Mouse (Mus musculus): ENCODE data around the gene Igf2bp3. TPM values are rescaled to one million over a fixed set of nuclear protein-coding genes. Genes with fewer than 3 reads are reported as not detected.
A peak's percentile ranks its signal among the peaks of the same experiment; 100 is the strongest.

Gene Igf2bp3
- polyA plus RNA-seq, 1 experiment from 2014 or later: 15.5 TPM

- H3K9ac ChIP-seq (ENCODE audit: low read depth, low read length): no peak overlapping the region
- no peak for ATAC-seq
- peaks cover 3% of the 10 kb centered on the region; the same call in 1 of the 2 replicates for H3K4me1 ChIP-seq (ENCODE audit: control insufficient read depth, insufficient read depth, low read depth, low read length)
- WGBS: 7% methylated on average over 7 of the region's 7 CpGs
- H3K36me3 ChIP-seq (ENCODE audit: control insufficient read depth, insufficient read depth, low read length): no peaks in the 10 kb centered on the region
- H3K9me3 ChIP-seq (ENCODE audit: control insufficient read depth, low read length): no peaks in the 10 kb centered on the region
- H3K4me3 ChIP-seq (ENCODE audit: low read length): no peak overlapping the region
- peaks cover 3% of the 10 kb centered on the region; the same call in 1 of the 2 replicates for H3K27me3 ChIP-seq (replicated peaks; ENCODE audit: control insufficient read depth, insufficient read depth, low read length)
- H3K27ac ChIP-seq (ENCODE audit: low read depth, low read length): no peak overlapping the region
- no peak overlapping the region for H3K4me2 ChIP-seq (ENCODE audit: low read length)
Measured at GRCm38 (mm10) chr6:49221906-49222305, 7.1 kb upstream of the Igf2bp3 start.

GRCm38 (mm10) chr6:49219920-49220604 lies 5.3 kb upstream of the Igf2bp3 start:
- H3K36me3 ChIP-seq (ENCODE audit: control insufficient read depth, insufficient read depth, low read length): no peaks in the 10 kb centered on the region
- WGBS: 2% methylated on average over 16 of the region's 16 CpGs
- no peak overlapping the region for H3K9ac ChIP-seq (ENCODE audit: low read depth, low read length)
- H3K27me3 ChIP-seq (replicated peaks; ENCODE audit: control insufficient read depth, insufficient read depth, low read length): peaks cover 3% of the 10 kb centered on the region; the same call in 1 of the 2 replicates
- peak overlapping the region; percentile 21 for H3K4me2 ChIP-seq (ENCODE audit: low read length)
- H3K9me3 ChIP-seq (ENCODE audit: control insufficient read depth, low read length): no peaks in the 10 kb centered on the region
- no peak for ATAC-seq
- H3K27ac ChIP-seq (ENCODE audit: low read depth, low read length): no peak overlapping the region
- H3K4me1 ChIP-seq (ENCODE audit: control insufficient read depth, insufficient read depth, low read depth, low read length): peaks cover 3% of the 10 kb centered on the region; the same call in 1 of the 2 replicates
- H3K4me3 ChIP-seq (ENCODE audit: low read length): no peak overlapping the region

GRCm38 (mm10) chr6:49219001-49219560 lies 4.3 kb upstream of the Igf2bp3 start:
- no peak for ATAC-seq
- H3K4me1 ChIP-seq (ENCODE audit: control insufficient read depth, insufficient read depth, low read depth, low read length): peaks cover 3% of the 10 kb centered on the region; the same call in 1 of the 2 replicates
- H3K4me2 ChIP-seq (ENCODE audit: low read length): no peak overlapping the region
- no peak overlapping the region for H3K9ac ChIP-seq (ENCODE audit: low read depth, low read length)
- H3K4me3 ChIP-seq (ENCODE audit: low read length): no peak overlapping the region
- H3K36me3 ChIP-seq (ENCODE audit: control insufficient read depth, insufficient read depth, low read length): no peaks in the 10 kb centered on the region
- H3K27ac ChIP-seq (ENCODE audit: low read depth, low read length): no peak overlapping the region
- 16% methylated on average over 4 of the region's 4 CpGs for WGBS
- H3K9me3 ChIP-seq (ENCODE audit: control insufficient read depth, low read length): no peaks in the 10 kb centered on the region
- peaks cover 3% of the 10 kb centered on the region; the same call in 1 of the 2 replicates for H3K27me3 ChIP-seq (replicated peaks; ENCODE audit: control insufficient read depth, insufficient read depth, low read length)

- Histone ChIP-seq H3K9me3 (ENCODE audit: control insufficient read depth, low read length) (no peaks in the 10 kb centered on the region), H3K4me1 (ENCODE audit: control insufficient read depth, insufficient read depth, low read depth, low read length) (peaks cover 4% of the 10 kb centered on the region; the same call in 1 of the 2 replicates), H3K4me2 (ENCODE audit: low read length) (peak overlapping the region; percentile 87), H3K4me3 (ENCODE audit: low read length) (peak overlapping the region; percentile 60), H3K27me3 (replicated peaks; ENCODE audit: control insufficient read depth, insufficient read depth, low read length) (peaks cover 3% of the 10 kb centered on the region; the same call in 1 of the 2 replicates), H3K9ac (ENCODE audit: low read depth, low read length) (no peak overlapping the region), H3K36me3 (ENCODE audit: control insufficient read depth, insufficient read depth, low read length) (no peaks in the 10 kb centered on the region), H3K27ac (ENCODE audit: low read depth, low read length) (no peak overlapping the region)
- ATAC-seq: no peak
- under 1% methylated on average over 31 of the region's 31 CpGs for WGBS
Measured at GRCm38 (mm10) chr6:49218275-49218802, 3.6 kb upstream of the Igf2bp3 start.

GRCm38 (mm10) chr6:49217581-49218274 lies 3.0 kb upstream of the Igf2bp3 start:
- Histone ChIP-seq H3K4me1 (ENCODE audit: control insufficient read depth, insufficient read depth, low read depth, low read length) (peaks cover 10% of the 10 kb centered on the region), H3K9ac (ENCODE audit: low read depth, low read length) (peak overlapping the region; percentile 65), H3K27me3 (replicated peaks; ENCODE audit: control insufficient read depth, insufficient read depth, low read length) (peaks cover 3% of the 10 kb centered on the region; the same call in 1 of the 2 replicates), H3K27ac (ENCODE audit: low read depth, low read length) (peak overlapping the region; percentile 75), H3K4me2 (ENCODE audit: low read length) (peak overlapping the region; percentile 87), H3K9me3 (ENCODE audit: control insufficient read depth, low read length) (no peaks in the 10 kb centered on the region), H3K4me3 (ENCODE audit: low read length) (peak overlapping the region; percentile 60), H3K36me3 (ENCODE audit: control insufficient read depth, insufficient read depth, low read length) (no peaks in the 10 kb centered on the region)
- ATAC-seq: peak; percentile 94
- 0% methylated on average over 52 of the region's 56 CpGs for WGBS

- no peaks in the 10 kb centered on the region for H3K36me3 ChIP-seq (ENCODE audit: control insufficient read depth, insufficient read depth, low read length)
- ATAC-seq: no peak
- H3K9me3 ChIP-seq (ENCODE audit: control insufficient read depth, low read length): no peaks in the 10 kb centered on the region
- H3K4me1 ChIP-seq (ENCODE audit: control insufficient read depth, insufficient read depth, low read depth, low read length): peaks cover 13% of the 10 kb centered on the region
- H3K27me3 ChIP-seq (replicated peaks; ENCODE audit: control insufficient read depth, insufficient read depth, low read length): peaks cover 3% of the 10 kb centered on the region; the same call in 1 of the 2 replicates
- WGBS: 2% methylated on average over 11 of the region's 11 CpGs
- H3K9ac ChIP-seq (ENCODE audit: low read depth, low read length): peak overlapping the region; percentile 65
- peak overlapping the region; percentile 87 for H3K4me2 ChIP-seq (ENCODE audit: low read length)
- H3K27ac ChIP-seq (ENCODE audit: low read depth, low read length): peak overlapping the region; percentile 75
- peak overlapping the region; percentile 60 for H3K4me3 ChIP-seq (ENCODE audit: low read length)
Measured at GRCm38 (mm10) chr6:49216811-49217542, 2.2 kb upstream of the Igf2bp3 start.

GRCm38 (mm10) chr6:49215748-49216585 lies 1.2 kb upstream of the Igf2bp3 start:
- Histone ChIP-seq H3K9ac (ENCODE audit: low read depth, low read length) (peak overlapping the region; percentile 91; the same call in 1 of the 2 replicates), H3K4me3 (ENCODE audit: low read length) (peak overlapping the region; percentile 80), H3K9me3 (ENCODE audit: control insufficient read depth, low read length) (no peaks in the 10 kb centered on the region), H3K4me1 (ENCODE audit: control insufficient read depth, insufficient read depth, low read depth, low read length) (peaks cover 13% of the 10 kb centered on the region), H3K36me3 (ENCODE audit: control insufficient read depth, insufficient read depth, low read length) (no peaks in the 10 kb centered on the region), H3K4me2 (ENCODE audit: low read length) (peak overlapping the region; percentile 79), H3K27ac (ENCODE audit: low read depth, low read length) (peak overlapping the region; percentile 62), H3K27me3 (replicated peaks; ENCODE audit: control insufficient read depth, insufficient read depth, low read length) (peaks cover 3% of the 10 kb centered on the region; the same call in 1 of the 2 replicates)
- ATAC-seq: peak; percentile 1; the same call in 1 of the 2 replicates
- 2% methylated on average over 14 of the region's 14 CpGs for WGBS
